Mouse (Mus musculus) heart, postnatal 10 days (tissue): ENCODE results near the gene Itpr1. TPM values are rescaled to one million over a fixed set of nuclear protein-coding genes. Genes with fewer than 3 reads are reported as not detected.

Experiments used
- DNase-seq, 2 experiments: peaks; one replicate each; pipeline ENCODE4 v3.0.0; 2021
- intact Hi-C: fragments of 180-260 bp; cut with DNase I; formaldehyde crosslinking; loops from one replicate; pipeline ENCODE4 v1.15.1; 2025
- total RNA-seq, 2 experiments: library from RNA; stranded (reverse); gene quantifications; 2 replicates each; pipeline ENCODE4 v1.2.3; 2021

Gene Itpr1
- total RNA-seq, 2 experiments from 2014 or later, result 66.2 TPM

DNA sequence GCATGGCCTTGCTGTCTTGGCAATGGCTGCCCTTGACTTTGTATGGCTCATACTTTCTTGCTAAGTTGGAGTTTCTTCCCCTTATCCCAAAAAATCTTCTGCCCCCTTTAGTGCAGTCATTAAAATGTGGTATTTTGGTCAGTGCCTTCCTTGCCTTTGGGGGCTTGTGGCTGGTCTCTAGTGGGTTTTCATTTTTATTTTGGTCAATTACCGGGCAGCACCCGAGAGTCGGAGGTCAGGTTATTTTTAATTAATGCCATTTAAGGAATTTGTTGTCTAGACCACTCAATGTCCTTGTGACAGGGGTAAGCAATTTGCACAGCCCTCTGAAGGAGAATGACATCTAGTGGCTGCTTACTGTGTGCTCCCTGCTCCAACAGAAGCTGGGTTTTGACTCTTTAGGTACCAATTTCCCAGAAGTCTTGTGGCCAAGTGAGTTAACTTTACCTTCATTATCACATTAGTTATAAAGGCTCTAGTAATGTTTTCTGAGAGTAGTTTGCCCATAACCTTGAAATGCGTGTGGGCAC is 130.9 kb downstream of the Itpr1 start:
- DNase-seq, result peak; percentile 44 to 46
- intact Hi-C loops, result loop anchor here (1.0 to 5.0 kb wide), 2 partner anchors 87 to 246 kb away; no protein-coding TSS in a partner anchor

DNA sequence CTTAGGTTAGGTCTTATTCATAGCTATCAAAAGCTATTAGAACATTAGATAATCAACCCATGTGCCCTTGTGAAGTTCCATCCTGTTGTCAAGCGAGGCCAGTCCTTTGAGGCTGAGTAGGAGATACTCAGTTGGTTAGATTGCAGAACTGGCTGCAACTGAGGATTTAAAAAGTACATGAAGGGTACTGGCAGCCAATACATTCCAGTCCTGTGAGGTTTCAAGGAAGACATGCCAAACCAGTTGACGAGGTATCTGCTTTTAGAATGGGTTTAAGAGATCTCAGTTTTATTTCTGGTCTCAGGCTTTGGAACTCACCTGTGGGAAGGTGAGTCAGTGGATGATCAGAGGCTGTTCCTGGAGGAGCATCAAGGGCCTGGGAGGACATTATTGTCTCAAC is 137.9 kb downstream of the Itpr1 start:
- intact Hi-C loops, result no loop called here
- DNase-seq, result no peak

DNA sequence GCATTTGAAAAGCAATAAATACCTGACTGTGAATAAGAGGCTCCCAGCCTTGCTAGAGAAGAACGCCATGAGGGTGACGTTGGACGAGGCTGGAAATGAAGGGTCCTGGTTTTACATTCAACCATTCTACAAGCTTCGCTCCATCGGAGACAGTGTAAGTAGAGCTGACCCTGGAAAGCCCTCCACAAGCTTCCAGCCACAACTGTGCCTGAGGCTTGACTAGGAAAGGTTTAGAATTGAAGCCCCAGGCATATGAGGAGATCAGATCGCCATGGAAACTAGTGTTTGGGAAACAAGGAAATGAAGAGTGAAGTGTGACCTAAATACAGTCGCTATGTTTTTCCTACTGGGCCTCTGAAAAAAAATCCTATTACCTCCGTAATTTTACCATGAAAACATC is 139.1 kb downstream of the Itpr1 start:
- intact Hi-C loops, result no loop called here
- no peak for DNase-seq

DNA sequence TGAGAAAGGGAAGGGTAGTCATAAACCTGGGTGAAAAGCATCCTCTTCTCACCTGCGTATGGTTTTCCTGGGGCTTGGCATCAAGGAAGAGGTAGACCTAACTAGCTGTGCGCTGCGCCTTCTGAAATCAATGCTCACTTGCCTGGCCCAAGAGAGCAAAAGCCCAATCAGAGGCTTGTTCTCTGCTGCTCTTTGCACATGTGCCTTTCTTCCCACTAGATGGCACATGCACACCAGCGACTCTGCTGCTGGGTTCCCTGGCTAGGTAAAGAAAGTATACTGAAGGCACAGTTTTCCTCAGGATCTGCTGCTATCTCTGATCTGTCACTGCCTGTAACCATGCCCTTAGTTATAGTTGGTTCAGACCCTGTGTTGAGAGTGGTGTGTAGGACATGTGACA is 154.5 kb downstream of the Itpr1 start:
- DNase-seq, result no peak
- intact Hi-C loops, result loop anchor here (5.0 kb wide), 1 partner anchor 40 kb away; no protein-coding TSS in a partner anchor

DNA sequence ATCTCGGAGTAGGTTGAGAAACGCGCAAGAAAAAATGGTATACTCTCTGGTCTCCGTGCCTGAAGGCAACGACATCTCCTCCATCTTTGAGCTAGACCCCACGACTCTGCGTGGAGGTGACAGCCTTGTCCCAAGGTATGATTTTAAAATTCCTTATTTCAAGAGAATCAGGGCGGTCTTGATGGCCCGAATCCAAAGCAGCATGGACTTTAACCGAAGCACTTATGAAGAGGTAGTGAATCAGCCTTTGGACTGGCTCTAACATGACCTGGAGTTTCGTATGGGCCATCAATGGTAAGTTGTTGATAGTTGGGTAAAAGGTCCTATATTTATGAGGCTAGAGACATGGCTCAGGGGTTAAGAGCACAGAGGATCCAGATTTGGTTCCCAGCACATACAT is 156.1 kb downstream of the Itpr1 start:
- intact Hi-C loops, result loop anchor here (5.0 kb wide), 1 partner anchor 38 kb away; no protein-coding TSS in a partner anchor
- no peak for DNase-seq

DNA sequence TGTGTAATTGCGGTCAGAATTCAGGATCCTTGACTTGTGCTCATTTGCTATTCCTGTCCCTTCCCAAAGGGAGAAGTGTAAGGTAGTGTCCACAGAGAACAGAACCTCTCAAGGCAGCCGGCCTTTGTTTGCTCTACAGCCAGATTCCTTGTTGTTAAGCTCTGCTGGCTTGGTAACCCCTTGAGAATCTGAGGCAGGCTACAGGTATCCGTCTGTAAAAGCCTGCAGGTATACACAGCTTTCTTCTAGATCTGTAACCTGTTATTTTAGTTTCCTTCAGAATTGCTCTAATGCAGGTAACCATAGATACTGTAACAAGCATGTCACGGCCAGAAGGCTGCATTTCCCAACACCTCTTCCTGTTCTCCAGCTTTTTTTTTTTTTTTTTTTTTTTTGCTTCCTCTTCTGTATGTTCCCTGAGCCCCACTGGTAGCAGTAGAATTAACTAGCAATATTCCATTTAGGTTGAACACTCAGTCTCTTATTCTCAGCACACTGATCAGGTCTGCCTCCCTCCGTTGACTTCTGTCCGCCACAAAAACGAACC is 158.5 kb downstream of the Itpr1 start:
- no peak for DNase-seq
- intact Hi-C loops, result no loop called here

DNA sequence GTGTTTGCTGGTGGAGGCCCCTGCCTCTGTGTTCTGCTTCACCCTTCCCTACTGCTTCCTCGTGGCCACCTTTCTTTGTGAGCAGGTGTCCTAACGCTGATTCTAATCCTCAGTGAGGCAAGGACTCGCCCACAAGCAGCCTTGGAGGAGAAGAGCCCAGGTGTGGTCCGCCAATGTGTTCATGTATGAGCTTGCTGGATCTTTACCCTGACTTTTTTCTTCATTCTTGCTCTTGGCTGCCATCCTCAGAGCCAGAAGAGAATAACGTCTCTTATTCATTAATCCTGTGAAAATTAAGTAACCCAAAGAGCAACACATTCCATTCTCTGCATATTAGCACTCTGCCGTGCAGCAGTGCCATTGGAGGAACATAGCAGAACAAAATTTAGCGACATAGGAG is 161.1 kb downstream of the Itpr1 start:
- DNase-seq, result no peak
- intact Hi-C loops, result no loop called here

DNA sequence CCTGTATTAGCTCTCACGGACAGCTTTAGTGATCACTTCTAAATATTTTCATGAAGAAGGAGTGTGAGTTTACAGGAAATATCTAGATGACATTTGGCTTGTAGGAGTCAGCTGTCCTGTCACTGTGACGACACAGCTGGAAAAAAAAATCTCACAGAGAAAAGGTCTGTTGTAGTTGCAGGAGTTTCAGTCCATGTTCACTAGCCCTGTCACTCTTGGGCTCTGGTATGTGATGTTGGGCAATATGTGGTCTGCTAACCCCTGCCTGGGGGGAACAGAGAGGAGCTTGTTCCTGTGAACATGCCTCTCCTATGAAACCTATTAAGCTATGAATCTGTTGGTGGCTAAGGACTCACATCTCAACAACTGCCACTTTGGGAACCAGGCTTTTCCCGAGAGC is 166.1 kb downstream of the Itpr1 start:
- intact Hi-C loops, result no loop called here
- peak; percentile 25 to 28 for DNase-seq

DNA sequence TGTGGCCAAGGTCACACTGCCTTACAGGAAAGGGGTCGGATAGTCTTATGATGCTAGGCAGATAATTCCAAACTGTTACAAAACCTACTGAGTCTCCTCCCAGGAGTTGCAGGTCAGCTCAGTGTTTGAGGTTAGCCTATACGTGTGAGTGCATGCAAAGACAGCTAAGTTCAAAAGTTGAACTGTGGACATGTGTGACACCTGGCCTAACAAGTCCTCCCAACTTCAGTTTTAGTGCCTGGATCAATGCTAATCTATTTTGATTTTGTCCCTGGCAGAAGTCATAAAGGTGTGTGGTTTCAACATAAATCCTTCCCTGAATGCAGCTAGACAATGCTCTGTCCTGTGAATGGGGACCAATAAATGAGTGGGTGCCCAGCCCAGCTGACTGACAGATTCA is 167.3 kb downstream of the Itpr1 start:
- intact Hi-C loops, result no loop called here
- DNase-seq, result no peak

DNA sequence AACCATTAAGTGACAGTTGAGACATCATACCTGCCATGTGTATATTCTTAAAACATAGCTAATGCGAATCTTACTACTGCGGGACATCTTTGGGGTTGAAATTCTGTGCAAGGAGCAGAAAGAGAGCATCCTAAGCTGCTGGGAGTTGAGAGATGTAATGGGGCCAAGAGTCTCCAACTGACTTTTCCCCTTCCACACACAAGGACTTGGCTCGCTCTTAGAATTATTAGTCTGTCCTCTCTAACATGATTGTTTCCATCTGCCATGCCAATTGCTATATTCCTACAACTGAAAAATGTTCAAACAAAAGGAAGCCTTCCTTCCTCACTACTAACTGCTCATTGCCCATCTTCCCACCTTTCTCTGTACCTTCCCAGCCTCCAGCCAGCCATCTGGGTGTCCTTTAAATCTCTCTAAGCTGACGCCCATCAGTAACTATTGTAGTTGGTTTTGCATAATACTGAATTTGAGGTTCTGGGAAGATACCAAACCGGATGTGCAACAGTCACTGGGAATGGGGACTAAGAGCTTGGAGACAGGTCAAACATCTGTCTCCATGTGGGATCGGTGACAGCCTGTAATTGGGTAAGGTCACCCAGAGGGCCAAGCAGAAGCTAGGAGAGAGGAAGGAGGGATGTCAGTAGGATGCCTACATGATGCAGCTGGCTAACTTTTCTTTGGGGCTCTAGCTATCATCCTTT is 177.9 kb downstream of the Itpr1 start:
- DNase-seq, result peak; percentile 71 to 75

DNA sequence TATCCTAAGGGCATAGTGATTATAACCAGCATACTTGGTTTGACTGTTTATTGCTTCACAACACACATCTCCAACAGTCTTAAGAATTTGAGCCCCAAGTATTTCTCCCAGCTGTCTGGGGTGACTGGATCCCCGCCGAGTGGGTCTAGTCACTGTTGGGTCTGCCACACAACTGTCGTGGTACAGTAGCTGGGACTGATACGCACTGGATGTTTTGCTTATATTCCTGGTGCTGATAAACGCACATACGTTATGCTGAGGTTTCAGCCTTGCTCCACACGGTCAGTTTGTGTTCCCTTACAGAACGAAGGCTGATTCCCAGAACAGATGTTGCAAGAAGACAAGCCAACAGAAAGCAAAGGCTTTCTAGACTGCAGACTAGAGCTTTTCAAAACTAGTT is 180.2 kb downstream of the Itpr1 start:
- intact Hi-C loops, result no loop called here
- no peak for DNase-seq

More for the DNA sequence above, 177.9 kb downstream of the Itpr1 start:
- intact Hi-C loops, result no loop called here

DNA sequence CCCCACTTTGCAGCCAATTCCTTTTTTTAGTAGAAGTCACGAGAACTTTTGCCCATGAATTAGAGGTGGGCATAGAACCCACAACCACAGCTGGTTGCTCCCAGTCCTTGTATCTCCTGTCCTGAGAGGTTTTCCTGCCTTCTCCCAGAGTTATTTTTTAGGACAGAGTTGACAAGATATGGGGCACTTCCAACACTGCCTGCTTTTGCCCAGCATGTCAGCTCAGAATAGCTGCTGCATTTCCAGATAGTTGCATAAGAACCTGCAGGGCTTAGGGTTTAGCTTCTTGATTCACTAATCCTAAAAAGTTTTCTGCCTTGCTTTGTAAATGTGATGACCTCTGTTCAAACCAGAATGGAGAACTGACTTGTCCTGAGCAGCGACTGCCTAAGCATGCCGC is 185.1 kb downstream of the Itpr1 start:
- no peak for DNase-seq
- intact Hi-C loops, result no loop called here

DNA sequence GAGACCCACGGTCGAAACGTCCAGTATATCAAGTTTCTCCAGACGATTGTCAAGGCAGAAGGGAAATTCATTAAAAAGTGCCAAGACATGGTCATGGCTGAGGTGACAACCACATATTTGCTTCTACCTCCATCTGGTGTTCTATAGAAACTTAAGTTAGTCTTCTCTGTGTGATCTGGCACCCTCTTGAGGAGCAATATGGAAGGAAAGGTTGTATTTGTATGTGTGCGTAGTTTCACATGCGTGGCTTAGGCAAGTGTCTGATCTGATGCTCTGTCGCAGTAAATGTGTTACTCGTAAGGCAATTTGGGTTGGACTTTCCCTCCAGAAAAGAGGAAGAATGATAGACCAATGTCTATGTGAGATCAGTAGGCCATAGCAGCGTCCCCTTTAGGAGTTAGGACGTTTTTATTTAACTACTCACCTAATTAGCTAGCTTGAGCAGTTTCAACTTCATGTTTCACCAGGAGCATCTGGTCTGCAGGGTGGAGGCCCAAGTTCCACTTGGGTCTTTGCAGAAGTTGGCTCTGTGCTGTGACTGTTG is 188.6 kb downstream of the Itpr1 start:
- intact Hi-C loops, result no loop called here
- no peak for DNase-seq

DNA sequence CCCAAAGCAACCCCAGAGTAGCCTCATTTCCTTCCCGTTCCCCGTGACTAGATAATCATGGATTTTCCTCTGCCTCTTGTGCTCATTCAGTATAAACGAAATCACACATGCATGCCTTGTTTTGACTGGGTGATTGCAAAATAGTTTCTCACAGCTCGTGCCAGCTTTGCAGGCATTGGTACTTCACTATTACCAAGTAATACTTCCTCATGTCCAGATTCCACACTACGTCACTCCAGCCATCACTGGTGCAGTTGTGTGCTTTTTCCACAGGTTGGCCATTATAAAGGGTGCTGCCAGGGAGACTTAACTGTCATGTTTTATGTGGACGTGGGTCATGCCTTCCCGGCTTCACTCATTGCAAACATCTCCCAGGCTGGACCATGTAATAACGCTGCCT is 191.8 kb downstream of the Itpr1 start:
- DNase-seq, result no peak
- intact Hi-C loops, result loop anchor here (5.0 kb wide), 1 partner anchor 37 kb away; no protein-coding TSS in a partner anchor

DNA sequence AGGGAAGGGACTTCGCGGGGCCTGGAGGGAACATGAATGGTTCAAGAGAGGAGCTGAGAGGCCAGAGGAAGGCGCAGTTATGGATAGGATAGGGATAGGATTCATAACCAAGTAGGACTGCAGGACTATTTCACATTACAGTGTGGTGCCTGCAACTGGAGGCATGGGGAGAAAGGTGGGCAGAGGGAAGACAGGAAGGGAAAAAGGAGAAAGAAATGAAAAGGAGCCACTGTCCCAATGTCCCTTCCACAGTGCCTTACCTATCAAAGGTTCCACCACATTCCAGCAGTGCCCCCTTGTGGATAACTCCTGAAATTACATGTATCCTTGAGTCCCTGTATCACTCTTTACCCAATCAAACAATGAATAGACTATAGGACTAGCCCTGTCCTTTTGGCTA is 195.2 kb downstream of the Itpr1 start:
- peak; percentile 66 to 77 for DNase-seq
- intact Hi-C loops, result loop anchor here (1.0 to 5.0 kb wide), 2 partner anchors 41 to 310 kb away; no protein-coding TSS in a partner anchor

DNA sequence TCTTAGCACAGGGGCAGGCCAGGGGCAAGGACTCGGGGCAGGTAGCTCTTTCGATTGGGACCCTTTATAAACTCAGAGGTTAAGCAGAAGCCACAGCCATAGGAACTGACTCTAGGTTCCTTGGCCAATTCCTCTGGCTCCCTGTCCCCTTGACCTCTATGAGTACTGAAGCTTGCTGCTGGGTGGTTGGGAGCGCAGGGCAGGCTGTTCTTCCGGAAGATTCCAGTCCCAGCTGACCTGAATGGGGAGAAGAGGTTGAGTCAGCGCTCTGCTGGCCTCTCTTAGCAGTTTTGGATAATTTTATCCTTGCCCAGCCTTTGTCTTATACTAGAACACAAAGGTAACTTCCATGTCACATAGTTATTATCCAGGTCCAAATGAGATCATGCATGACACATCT is 195.8 kb downstream of the Itpr1 start:
- no peak for DNase-seq
- intact Hi-C loops, result loop anchor here (1.0 to 5.0 kb wide), 2 partner anchors 41 to 310 kb away; no protein-coding TSS in a partner anchor

DNA sequence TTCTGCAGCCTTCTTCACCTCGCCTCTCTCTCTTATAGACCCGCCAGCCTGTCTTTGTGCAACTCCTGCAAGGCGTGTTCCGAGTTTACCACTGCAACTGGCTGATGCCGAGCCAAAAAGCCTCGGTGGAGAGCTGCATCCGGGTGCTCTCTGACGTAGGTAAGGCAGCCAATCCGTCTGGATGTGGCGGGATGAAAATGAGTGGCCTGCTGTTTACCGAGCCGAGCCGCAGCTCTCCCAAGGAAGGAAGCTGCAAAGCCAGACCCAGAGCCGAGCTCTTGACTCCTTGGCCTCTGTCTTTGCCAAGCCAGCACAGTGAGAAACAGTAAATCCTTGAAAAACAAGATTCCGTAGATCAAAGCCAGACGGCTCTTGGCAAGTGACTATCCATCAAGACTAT is 197.9 kb downstream of the Itpr1 start:
- DNase-seq, result no peak
- intact Hi-C loops, result no loop called here

DNA sequence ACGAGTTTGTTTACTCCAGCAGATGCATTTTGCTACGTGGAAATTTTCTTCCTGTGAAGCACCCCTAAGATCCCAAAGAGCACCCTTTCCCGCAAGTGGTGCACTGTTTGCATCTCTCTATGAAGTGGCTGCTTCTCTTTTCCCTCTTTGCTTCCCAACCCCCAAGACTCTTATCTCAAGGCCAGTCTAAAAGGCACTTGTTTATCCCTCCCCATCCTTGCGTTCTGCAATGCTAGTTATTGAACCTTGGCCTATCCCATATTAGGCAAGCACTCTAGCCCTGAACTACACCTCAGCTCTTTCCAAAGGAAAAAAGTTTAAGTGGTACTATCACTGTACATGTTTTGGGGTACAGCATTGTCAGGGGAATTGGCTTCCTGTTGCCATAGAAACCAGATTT is 198.3 kb downstream of the Itpr1 start:
- intact Hi-C loops, result no loop called here

DNA sequence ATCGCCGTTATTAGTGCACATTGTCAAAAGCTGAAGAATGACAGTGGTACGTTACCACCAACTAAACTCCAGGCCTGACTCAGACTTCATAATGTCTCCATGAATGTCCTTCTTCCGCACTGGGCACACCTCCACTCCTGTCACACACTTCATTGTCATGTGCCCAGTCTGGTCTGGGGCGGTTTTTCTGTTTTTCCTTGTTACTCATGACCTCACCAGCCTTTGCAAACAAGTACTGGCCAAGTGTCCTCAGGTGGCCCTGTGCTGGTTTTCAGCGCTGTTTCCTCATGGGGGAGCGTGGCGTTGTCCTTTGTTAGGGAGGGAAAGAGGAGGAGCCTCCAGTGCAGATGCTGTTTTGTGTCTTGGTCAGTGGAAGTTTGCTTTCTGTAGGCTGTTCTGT is 200.1 kb downstream of the Itpr1 start:
- no peak for DNase-seq
- intact Hi-C loops, result no loop called here

More for the DNA sequence above, 198.3 kb downstream of the Itpr1 start:
- no peak for DNase-seq

DNA sequence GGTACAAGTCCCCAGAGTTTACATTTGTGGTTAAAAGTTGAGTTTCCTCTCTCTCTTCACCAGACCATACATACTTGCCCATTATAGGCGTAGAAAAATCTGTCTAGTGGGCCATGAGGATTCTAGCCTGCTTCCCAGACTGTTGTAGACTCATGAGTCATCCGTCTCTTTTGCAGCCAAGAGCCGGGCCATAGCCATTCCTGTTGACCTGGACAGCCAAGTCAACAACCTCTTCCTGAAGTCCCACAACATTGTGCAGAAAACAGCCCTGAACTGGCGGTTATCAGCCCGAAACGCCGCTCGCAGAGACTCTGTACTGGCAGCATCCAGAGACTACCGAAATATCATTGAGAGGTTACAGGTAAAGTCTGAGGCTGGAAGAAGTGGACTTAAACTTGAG is 200.7 kb downstream of the Itpr1 start:
- DNase-seq, result no peak
- intact Hi-C loops, result no loop called here

DNA sequence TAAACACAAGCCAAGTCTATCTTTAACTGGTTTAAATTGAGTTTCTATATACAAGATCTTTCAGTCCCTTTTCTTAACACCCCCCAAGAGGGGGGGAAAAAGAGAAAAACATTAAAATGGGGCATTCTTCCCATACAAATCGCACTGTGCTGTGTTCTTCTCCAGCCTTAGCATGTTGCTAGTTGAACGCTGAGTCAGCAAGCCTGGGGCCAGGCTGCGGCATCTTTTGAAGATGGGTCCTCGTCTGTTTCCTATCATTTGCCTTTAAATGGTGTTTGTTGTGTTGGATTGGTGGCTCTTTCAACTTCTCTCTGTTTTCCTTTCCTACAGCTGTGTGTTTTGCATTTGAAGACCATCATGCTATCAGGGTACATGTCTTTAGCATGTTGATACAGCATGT is 203.0 kb downstream of the Itpr1 start:
- intact Hi-C loops, result no loop called here
- no peak for DNase-seq

DNA sequence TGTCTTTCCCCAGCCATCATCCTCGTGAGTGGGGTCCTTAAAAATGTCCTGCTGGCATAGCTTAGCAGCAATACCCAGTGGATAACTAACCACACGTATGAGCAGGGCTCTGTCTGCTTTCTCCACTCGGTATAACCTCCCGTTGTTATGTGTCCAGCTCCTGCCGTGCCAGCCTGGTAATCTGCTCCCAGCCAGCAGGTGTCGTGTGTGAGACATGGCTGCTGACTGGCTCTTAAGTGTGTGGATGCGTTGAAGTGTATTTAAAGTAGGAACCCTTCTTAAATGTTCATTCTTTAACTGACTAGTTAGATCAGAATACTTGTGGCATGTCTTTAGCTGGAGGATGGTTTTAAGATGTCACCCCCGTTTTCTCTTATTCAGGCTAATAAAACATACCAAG is 204.6 kb downstream of the Itpr1 start:
- intact Hi-C loops, result loop anchor here (1.0 kb wide), 2 partner anchors 293 to 319 kb away; no protein-coding TSS in a partner anchor
- DNase-seq, result peak; percentile 65 to 76
